Mouse (Mus musculus) CH12.LX (cell line): ENCODE results near the gene Tmem170b. TPM values are rescaled to one million over a fixed set of nuclear protein-coding genes. Genes with fewer than 3 reads are reported as not detected.
A peak's percentile ranks its signal among the peaks of the same experiment; 100 is the strongest.

ENCODE experiments used
- DNase-seq: peaks from one replicate; pipeline ENCODE4 v3.0.0-alpha.2; 2013; ENCODE audit errors: extremely low read depth
- H3K27ac ChIP-seq: 2 replicates; pipeline ENCODE4 v1.5.1; 2012; ENCODE audit warnings: low read depth, mild to moderate bottlenecking, control low read depth, moderate library complexity; ENCODE audit not compliant: insufficient read depth
- H3K27me3 ChIP-seq: replicated peaks from 2 replicates; pipeline ENCODE3; 2012; ENCODE audit warnings: inconsistent platforms
- H3K36me3 ChIP-seq, 2 experiments: replicated peaks in 1 of 2; 2 replicates each; pipeline versions ENCODE3 to v1.6.1; 2012; ENCODE audit warnings: inconsistent platforms in 1 of 2, low read length in 1 of 2, mild to moderate bottlenecking in 1 of 2, mixed read lengths in 1 of 2, moderate library complexity in 1 of 2; ENCODE audit not compliant: control insufficient read depth in 1 of 2, insufficient read depth in 1 of 2
- H3K4me1 ChIP-seq, 2 experiments: 2 replicates each; pipeline ENCODE4 v1.6.1; 2012; ENCODE audit warnings: inconsistent platforms in 1 of 2, moderate library complexity in 1 of 2; ENCODE audit not compliant: insufficient read depth in 2 of 2, control insufficient read depth in 1 of 2
- H3K4me2 ChIP-seq: 2 replicates; pipeline ENCODE4 v1.6.1; 2012; ENCODE audit warnings: low read depth, mild to moderate bottlenecking, control low read depth; ENCODE audit not compliant: poor library complexity, insufficient read depth, severe bottlenecking
- H3K4me3 ChIP-seq, 3 experiments: fragments of 150-350 bp in 1 of 3; sonication (generic) in 1 of 3; replicated peaks in 1 of 3; 2 replicates each; pipeline versions ENCODE3 to v1.5.1; 2011 to 2012; ENCODE audit warnings: low read depth in 2 of 3, low read length in 2 of 3, mild to moderate bottlenecking in 2 of 3, moderate library complexity in 2 of 3, control low read depth in 1 of 3, improper control_type of control experiment in 1 of 3, inconsistent platforms in 1 of 3, mixed read lengths in 1 of 3; ENCODE audit not compliant: poor library complexity in 1 of 3
- H3K79me2 ChIP-seq: replicated peaks from 2 replicates; pipeline ENCODE4 v1.6.1; 2012; ENCODE audit warnings: mild to moderate bottlenecking, moderate library complexity; ENCODE audit not compliant: control insufficient read depth, poor library complexity, insufficient read depth, severe bottlenecking; ENCODE audit errors: extremely low read depth
- H3K9ac ChIP-seq: 2 replicates; pipeline ENCODE4 v1.6.1; 2012; ENCODE audit warnings: low read depth, mild to moderate bottlenecking, control low read depth, moderate library complexity; ENCODE audit not compliant: insufficient read depth
- H3K9me3 ChIP-seq: replicated peaks from 2 replicates; pipeline ENCODE3; 2012; ENCODE audit warnings: low read length, inconsistent platforms, mixed read lengths
- CHD1 ChIP-seq: IDR thresholded peaks from 2 replicates; pipeline ENCODE4 v1.6.1; 2012; ENCODE audit warnings: low read depth, low read length, improper control_type of control experiment, inconsistent platforms
- CTCF ChIP-seq, 2 experiments: IDR thresholded peaks in 1 of 2; conservative IDR thresholded peaks in 1 of 2; 2 replicates each; pipeline ENCODE4 v1.5.1; 2011 to 2012; ENCODE audit warnings: low read depth in 2 of 2, low read length in 2 of 2, improper control_type of control experiment in 1 of 2, inconsistent platforms in 1 of 2, mild to moderate bottlenecking in 1 of 2, moderate library complexity in 1 of 2
- ELF1 ChIP-seq: IDR thresholded peaks from 2 replicates; pipeline ENCODE4 v1.6.1; 2014; ENCODE audit warnings: low read depth, mild to moderate bottlenecking, inconsistent platforms, low read length, improper control_type of control experiment
- GABPA ChIP-seq: IDR thresholded peaks from 2 replicates; pipeline ENCODE4 v1.6.1; 2012; ENCODE audit warnings: low read depth, low read length, improper control_type of control experiment, inconsistent platforms; ENCODE audit not compliant: insufficient replicate concordance
- HCFC1 ChIP-seq: IDR thresholded peaks from 2 replicates; pipeline ENCODE4 v1.6.1; 2012; ENCODE audit warnings: low read depth, mild to moderate bottlenecking, inconsistent platforms, low read length, improper control_type of control experiment
- KAT2A ChIP-seq: IDR thresholded peaks from 2 replicates; pipeline ENCODE4 v1.6.1; 2012; ENCODE audit warnings: low read length, improper control_type of control experiment, inconsistent platforms; ENCODE audit not compliant: insufficient replicate concordance
- MAX ChIP-seq: IDR thresholded peaks from 2 replicates; pipeline ENCODE4 v1.6.1; 2011; ENCODE audit warnings: low read length, improper control_type of control experiment
- MAZ ChIP-seq: IDR thresholded peaks from 2 replicates; pipeline ENCODE4 v1.6.1; 2012; ENCODE audit warnings: low read depth, mild to moderate bottlenecking, inconsistent platforms, low read length, improper control_type of control experiment, moderate library complexity
- NELFE ChIP-seq: IDR thresholded peaks from 2 replicates; pipeline ENCODE4 v1.6.1; 2011; ENCODE audit warnings: low read depth, low read length, improper control_type of control experiment
- NRF1 ChIP-seq: IDR thresholded peaks from 2 replicates; pipeline ENCODE4 v1.6.1; 2014; ENCODE audit warnings: low read depth, mild to moderate bottlenecking, inconsistent platforms, low read length, improper control_type of control experiment, moderate library complexity
- POLR2AphosphoS2 ChIP-seq: IDR thresholded peaks from 2 replicates; pipeline ENCODE4 v1.6.1; 2011; ENCODE audit warnings: low read depth, low read length, improper control_type of control experiment
- RAD21 ChIP-seq: IDR thresholded peaks from 2 replicates; pipeline ENCODE4 v1.6.1; 2011; ENCODE audit warnings: low read depth, mild to moderate bottlenecking, low read length, improper control_type of control experiment, moderate library complexity
- SIN3A ChIP-seq: IDR thresholded peaks from 2 replicates; pipeline ENCODE4 v1.6.1; 2012; ENCODE audit warnings: low read length, improper control_type of control experiment, inconsistent platforms
- SMC3 ChIP-seq: IDR thresholded peaks from 2 replicates; pipeline ENCODE4 v1.6.1; 2011; ENCODE audit warnings: low read depth, low read length, improper control_type of control experiment
- UBTF ChIP-seq: IDR thresholded peaks from 2 replicates; pipeline ENCODE4 v1.6.1; 2012; ENCODE audit warnings: low read depth, mild to moderate bottlenecking, inconsistent platforms, low read length, improper control_type of control experiment, moderate library complexity
- ZC3H11A ChIP-seq: IDR thresholded peaks from 2 replicates; pipeline ENCODE4 v1.6.1; 2012; ENCODE audit warnings: low read depth, mild to moderate bottlenecking, inconsistent platforms, low read length, improper control_type of control experiment
- dilution Hi-C: fragments of 300-500 bp; cut with MboI; formaldehyde crosslinking; loops from 2 replicates; pipeline ENCODE4 v1.14.3; 2020; ENCODE audit warnings: low sequenced_read_pairs; ENCODE audit not compliant: extremely low pct_unique_long_range_greater_than_20kb, extremely low pct_ligation_motif_present
- in situ Hi-C: fragments of 300-500 bp; cut with MboI; formaldehyde crosslinking; loops from 3 replicates; pipeline ENCODE4 v1.14.3; 2019; ENCODE audit warnings: low sequenced_read_pairs, low pct_ligation_motif_present, low pct_unique_long_range_greater_than_20kb, mixed read lengths
- polyA plus RNA-seq: library from polyadenylated mRNA; unstranded; fragments of >175 nt; gene quantifications from 2 replicates; pipeline ENCODE4 v1.2.1, GENCODE M21; 2012; ENCODE audit warnings: low read depth; ENCODE audit not compliant: insufficient read length
- total RNA-seq, 2 experiments: library from RNA; depleted of rRNA; stranded (reverse); fragments of 300-350 nt in 1 of 2; fragments of >200 nt in 1 of 2; gene quantifications; 2 replicates each; pipeline ENCODE4 v1.2.3; 2012 to 2014

Tmem170b gene
- total and polyA plus RNA-seq, 3 experiments = 5.0 to 5.9 (median 5.5) TPM

DNA sequence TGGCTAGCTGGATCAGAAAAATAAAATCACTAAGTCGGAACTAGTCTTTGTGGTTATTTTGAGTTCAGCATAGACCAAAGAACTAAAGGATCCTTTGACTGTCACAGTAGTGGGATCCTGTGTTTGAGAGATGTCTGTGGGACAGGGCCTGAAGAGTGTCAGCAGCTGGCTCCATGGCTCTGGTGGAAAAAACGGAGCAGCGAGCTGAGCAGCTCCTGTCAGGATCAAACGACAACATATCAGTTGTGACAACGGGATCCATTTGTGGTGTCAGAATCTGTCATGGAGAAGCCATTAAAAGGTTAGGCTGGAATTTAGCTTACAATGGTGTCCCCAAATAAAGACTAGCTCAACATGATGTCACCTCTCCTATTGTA lies 39.8 kb downstream of the Tmem170b start:
- H3K9me3 ChIP-seq = no peaks in the 10 kb centered on the region
- no peak overlapping the region for H3K4me3 ChIP-seq
- H3K36me3 ChIP-seq = no peaks in the 10 kb centered on the region
- dilution Hi-C loops = no loop called here
- DNase-seq = no peak
- H3K9ac ChIP-seq = no peak overlapping the region
- H3K4me2 ChIP-seq = no peak overlapping the region
- no peaks in the 10 kb centered on the region for H3K79me2 ChIP-seq
- in situ Hi-C loops = loop anchor here (10.0 kb wide), 2 partner anchors 659 to 939 kb away; partner anchors contain the start of gene Edn1
- TF ChIP-seq NELFE = no peak
- peaks cover 5 to 13% of the 10 kb centered on the region in 2 experiments; a peak in 3 of 4 replicates for H3K4me1 ChIP-seq
- no peak overlapping the region for H3K27ac ChIP-seq
- H3K27me3 ChIP-seq = no peaks in the 10 kb centered on the region

DNA sequence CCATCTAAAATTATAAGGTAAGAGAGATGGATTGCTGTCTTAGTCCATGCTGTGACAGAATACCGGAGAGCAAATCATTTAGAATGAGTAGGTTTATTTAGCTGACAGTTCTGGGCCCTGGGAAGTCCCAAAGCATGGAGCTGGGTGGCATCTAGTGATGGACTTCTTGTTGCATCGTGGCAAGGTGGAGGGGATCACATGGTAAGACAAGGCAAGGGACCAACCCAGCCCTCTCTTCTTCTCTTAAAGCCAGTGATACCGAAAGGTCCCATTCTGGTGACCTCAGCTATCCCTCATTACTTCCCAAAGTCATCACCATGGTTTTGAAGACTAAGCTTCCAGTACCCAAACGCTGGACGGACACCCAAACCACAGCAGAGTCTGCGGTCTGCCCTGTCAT lies 42.3 kb downstream of the Tmem170b start:
- Histone ChIP-seq H3K27ac (no peak overlapping the region), H3K4me3 (no peak overlapping the region), H3K79me2 (no peaks in the 10 kb centered on the region), H3K27me3 (no peaks in the 10 kb centered on the region), H3K4me2 (no peak overlapping the region), H3K9me3 (no peaks in the 10 kb centered on the region), H3K9ac (no peak overlapping the region), H3K4me1 (peaks cover 5 to 13% of the 10 kb centered on the region in 2 experiments; a peak in 3 of 4 replicates), H3K36me3 (no peaks in the 10 kb centered on the region)
- in situ Hi-C loops (loop anchor here (10.0 kb wide), 2 partner anchors 657 to 937 kb away; partner anchors contain the start of gene Edn1), dilution Hi-C loops (no loop called here)
- TF ChIP-seq MAZ (no peak), KAT2A (no peak), ELF1 (no peak), GABPA (no peak), SMC3 (no peak), HCFC1 (no peak), MAX (no peak), NRF1 (no peak), UBTF (no peak), SIN3A (no peak), POLR2AphosphoS2 (no peak), ZC3H11A (no peak)
- no peak for DNase-seq

DNA sequence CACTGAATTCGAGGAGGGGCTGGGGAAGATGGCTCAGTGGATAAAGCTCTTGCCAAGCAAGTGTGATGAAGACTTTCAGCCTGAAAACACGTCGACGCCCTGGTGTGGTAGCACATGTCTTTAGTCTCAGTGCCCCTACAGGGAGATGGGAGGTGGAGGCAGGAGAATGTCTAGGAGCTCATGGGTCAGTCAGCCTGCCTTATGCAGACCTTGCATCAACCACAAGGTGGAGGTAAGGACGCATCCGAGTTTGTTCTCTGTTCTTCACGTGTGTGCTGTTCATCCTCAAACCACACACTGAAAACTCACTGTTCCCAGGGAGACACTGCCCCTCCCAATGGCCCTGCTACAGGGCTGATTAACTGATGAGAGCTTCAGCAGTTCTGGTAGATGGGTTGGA lies 45.0 kb downstream of the Tmem170b start:
- no peak for TF ChIP-seq NRF1
- no peak for TF ChIP-seq CHD1
- no peak for TF ChIP-seq GABPA
- peak in 1 of 2 experiments; percentile 65; a peak in 2 of 4 replicates for TF ChIP-seq CTCF (conservative IDR thresholded peaks at IDR 0.05 in 1 of 2, IDR thresholded peaks at IDR 0.05 in 1 of 2; ENCODE audit: low read depth in 2 of 2, low read length in 2 of 2)
- no peak for TF ChIP-seq POLR2AphosphoS2
- TF ChIP-seq RAD21 = peak; percentile 68
- no peak for TF ChIP-seq MAZ
- peak; percentile 56 for TF ChIP-seq SMC3
- no peaks in the 10 kb centered on the region for H3K27me3 ChIP-seq
- H3K79me2 ChIP-seq = no peaks in the 10 kb centered on the region
- H3K9ac ChIP-seq = no peak overlapping the region
- DNase-seq = peak; percentile 35
- no peak overlapping the region for H3K4me2 ChIP-seq
- dilution Hi-C loops = no loop called here
- 0 out of 4 replicates have a peak, but pooled peaks cover 0 to under 1% of the 10 kb centered on the region in 2 experiments for H3K4me1 ChIP-seq
- no peaks in the 10 kb centered on the region for H3K9me3 ChIP-seq
- H3K4me3 ChIP-seq = no peak overlapping the region
- in situ Hi-C loops = no loop called here
- no peaks in the 10 kb centered on the region for H3K36me3 ChIP-seq
- no peak overlapping the region for H3K27ac ChIP-seq
